Mouse (Mus musculus): ENCODE measurements around the gene Gm3646. TPM values are rescaled to one million over a fixed set of nuclear protein-coding genes. Genes with fewer than 3 reads are reported as not detected.
A peak's percentile ranks its signal among the peaks of the same experiment; 100 is the strongest.

Gene Gm3646
- total and polyA plus RNA-seq, 3 experiments: 1.9 to 9.2 (median 9.1) TPM

GRCm38 (mm10) chr1:39824902-39825301, 19.8 kb upstream of the Gm3646 start:
- Histone ChIP-seq H3K27ac (no peak overlapping the region), H3K4me1 (ENCODE audit: control insufficient read depth, insufficient read depth, low read length) (peaks cover 2% of the 10 kb centered on the region; the same call in 1 of the 2 replicates), H3K4me3 (no peak overlapping the region), H3K27me3 (ENCODE audit: control insufficient read depth, insufficient read depth, low read length) (no peaks in the 10 kb centered on the region), H3K79me2 (replicated peaks; ENCODE audit: control insufficient read depth, insufficient read depth, low read length) (no peaks in the 10 kb centered on the region), H3K9ac (ENCODE audit: low read depth, low read length) (no peak overlapping the region), H3K36me3 (ENCODE audit: control insufficient read depth, insufficient read depth, low read length) (no peaks in the 10 kb centered on the region)
- no peak for DNase-seq
- WGBS: 42% methylated on average over 4 of the region's 4 CpGs
- intact Hi-C loops (cut with DNase I): no loop called here
- no peak for TF ChIP-seq CTCF (IDR thresholded peaks at IDR 0.05)
- TF ChIP-seq EP300 (IDR thresholded peaks at IDR 0.05; ENCODE audit: insufficient read depth, low read depth, low read length): no peak
- no peak for TF ChIP-seq POLR2A (IDR thresholded peaks at IDR 0.05; ENCODE audit: insufficient read depth, low read depth, low read length)

- no peak for DNase-seq
- H3K9ac ChIP-seq (ENCODE audit: low read depth, low read length): no peak overlapping the region
- H3K27me3 ChIP-seq (ENCODE audit: control insufficient read depth, insufficient read depth, low read length): no peaks in the 10 kb centered on the region
- no peak overlapping the region for H3K27ac ChIP-seq
- no peak overlapping the region for H3K4me3 ChIP-seq
- WGBS: 68% methylated on average over 4 of the region's 4 CpGs
- H3K36me3 ChIP-seq (ENCODE audit: control insufficient read depth, insufficient read depth, low read length): no peaks in the 10 kb centered on the region
- no peak for TF ChIP-seq POLR2A (IDR thresholded peaks at IDR 0.05; ENCODE audit: insufficient read depth, low read depth, low read length)
- no peak for TF ChIP-seq EP300 (IDR thresholded peaks at IDR 0.05; ENCODE audit: insufficient read depth, low read depth, low read length)
- TF ChIP-seq CTCF (IDR thresholded peaks at IDR 0.05): no peak
- no peaks in the 10 kb centered on the region for H3K79me2 ChIP-seq (replicated peaks; ENCODE audit: control insufficient read depth, insufficient read depth, low read length)
- intact Hi-C loops (cut with DNase I): no loop called here
- peaks cover 2% of the 10 kb centered on the region; the same call in 1 of the 2 replicates for H3K4me1 ChIP-seq (ENCODE audit: control insufficient read depth, insufficient read depth, low read length)
Measured at GRCm38 (mm10) chr1:39824240-39824639, 19.1 kb upstream of the Gm3646 start.

- Histone ChIP-seq H3K4me1 (ENCODE audit: control insufficient read depth, insufficient read depth, low read length) (no peaks in the 10 kb centered on the region), H3K27ac (no peak overlapping the region), H3K36me3 (ENCODE audit: control insufficient read depth, insufficient read depth, low read length) (no peaks in the 10 kb centered on the region), H3K4me3 (no peak overlapping the region), H3K27me3 (ENCODE audit: control insufficient read depth, insufficient read depth, low read length) (no peaks in the 10 kb centered on the region), H3K79me2 (replicated peaks; ENCODE audit: control insufficient read depth, insufficient read depth, low read length) (no peaks in the 10 kb centered on the region; the same call in 1 of the 2 replicates), H3K9ac (ENCODE audit: low read depth, low read length) (no peak overlapping the region)
- intact Hi-C loops (cut with DNase I): no loop called here
- DNase-seq: no peak
- WGBS: 80% methylated on average over 10 of the region's 10 CpGs
- TF ChIP-seq POLR2A (IDR thresholded peaks at IDR 0.05; ENCODE audit: insufficient read depth, low read depth, low read length): no peak
- no peak for TF ChIP-seq EP300 (IDR thresholded peaks at IDR 0.05; ENCODE audit: insufficient read depth, low read depth, low read length)
- no peak for TF ChIP-seq CTCF (IDR thresholded peaks at IDR 0.05)
Measured at GRCm38 (mm10) chr1:39819596-39819995, 14.5 kb upstream of the Gm3646 start.

GRCm38 (mm10) chr1:39815766-39816165, 10.6 kb upstream of the Gm3646 start:
- Histone ChIP-seq H3K4me3 (no peak overlapping the region), H3K36me3 (ENCODE audit: control insufficient read depth, insufficient read depth, low read length) (no peaks in the 10 kb centered on the region), H3K9ac (ENCODE audit: low read depth, low read length) (no peak overlapping the region), H3K79me2 (replicated peaks; ENCODE audit: control insufficient read depth, insufficient read depth, low read length) (no peaks in the 10 kb centered on the region; the same call in 1 of the 2 replicates), H3K27ac (no peak overlapping the region), H3K27me3 (ENCODE audit: control insufficient read depth, insufficient read depth, low read length) (no peaks in the 10 kb centered on the region), H3K4me1 (ENCODE audit: control insufficient read depth, insufficient read depth, low read length) (no peaks in the 10 kb centered on the region)
- no peak for DNase-seq
- intact Hi-C loops (cut with DNase I): no loop called here
- WGBS: 84% methylated on average over 5 of the region's 5 CpGs
- TF ChIP-seq POLR2A (IDR thresholded peaks at IDR 0.05; ENCODE audit: insufficient read depth, low read depth, low read length) (no peak), EP300 (IDR thresholded peaks at IDR 0.05; ENCODE audit: insufficient read depth, low read depth, low read length) (no peak), CTCF (IDR thresholded peaks at IDR 0.05) (no peak)

GRCm38 (mm10) chr1:39813067-39813466, 7.9 kb upstream of the Gm3646 start:
- intact Hi-C loops (cut with DNase I): no loop called here
- WGBS: 81% methylated on average over 4 of the region's 4 CpGs
- Histone ChIP-seq H3K27me3 (ENCODE audit: control insufficient read depth, insufficient read depth, low read length) (no peaks in the 10 kb centered on the region), H3K4me3 (no peak overlapping the region), H3K9ac (ENCODE audit: low read depth, low read length) (no peak overlapping the region), H3K36me3 (ENCODE audit: control insufficient read depth, insufficient read depth, low read length) (no peaks in the 10 kb centered on the region), H3K4me1 (ENCODE audit: control insufficient read depth, insufficient read depth, low read length) (no peaks in the 10 kb centered on the region), H3K79me2 (replicated peaks; ENCODE audit: control insufficient read depth, insufficient read depth, low read length) (no peaks in the 10 kb centered on the region; the same call in 1 of the 2 replicates), H3K27ac (no peak overlapping the region)
- DNase-seq: no peak
- TF ChIP-seq EP300 (IDR thresholded peaks at IDR 0.05; ENCODE audit: insufficient read depth, low read depth, low read length): no peak
- TF ChIP-seq POLR2A (IDR thresholded peaks at IDR 0.05; ENCODE audit: insufficient read depth, low read depth, low read length): no peak
- no peak for TF ChIP-seq CTCF (IDR thresholded peaks at IDR 0.05)

- Histone ChIP-seq H3K9ac (ENCODE audit: low read depth, low read length) (peak overlapping the region; percentile 51), H3K4me3 (peak overlapping the region; percentile 29), H3K4me1 (ENCODE audit: control insufficient read depth, insufficient read depth, low read length) (peaks cover 1% of the 10 kb centered on the region; the same call in 1 of the 2 replicates), H3K36me3 (ENCODE audit: control insufficient read depth, insufficient read depth, low read length) (no peaks in the 10 kb centered on the region), H3K27me3 (ENCODE audit: control insufficient read depth, insufficient read depth, low read length) (no peaks in the 10 kb centered on the region), H3K27ac (peak overlapping the region; percentile 88), H3K79me2 (replicated peaks; ENCODE audit: control insufficient read depth, insufficient read depth, low read length) (no peaks in the 10 kb centered on the region)
- TF ChIP-seq POLR2A (IDR thresholded peaks at IDR 0.05; ENCODE audit: insufficient read depth, low read depth, low read length) (no peak), EP300 (IDR thresholded peaks at IDR 0.05; ENCODE audit: insufficient read depth, low read depth, low read length) (no peak), CTCF (IDR thresholded peaks at IDR 0.05) (no peak)
- DNase-seq: peak in 1 of 2 experiments; percentile 21
- intact Hi-C loops (cut with DNase I): loop anchor here (5.0 kb wide), 1 partner anchor 133 kb away; no protein-coding TSS in a partner anchor
- 62% methylated on average over 6 of the region's 6 CpGs for WGBS
Measured at GRCm38 (mm10) chr1:39804789-39805188, 343 bp downstream of the Gm3646 start.

Measured in heart, adult 2 months (tissue).